Mouse (Mus musculus): ENCODE results near the gene Rai14. TPM values are rescaled to one million over a fixed set of nuclear protein-coding genes. Genes with fewer than 3 reads are reported as not detected.

The Rai14 gene
- total and polyA plus RNA-seq, 3 experiments = not detected

- no peaks in the 10 kb centered on the region for H3K27me3 ChIP-seq (ENCODE audit: control insufficient read depth in 1 of 2, insufficient read depth in 2 of 2, low read length in 2 of 2)
- no peaks in the 10 kb centered on the region for H3K9me3 ChIP-seq (replicated peaks; ENCODE audit: insufficient read depth, low read length)
- H3K4me3 ChIP-seq (ENCODE audit: control insufficient read depth in 1 of 2, insufficient read depth in 1 of 2, low read depth in 2 of 2, low read length in 2 of 2) = no peak overlapping the region
- no peaks in the 10 kb centered on the region for H3K4me1 ChIP-seq (ENCODE audit: control insufficient read depth in 1 of 2, insufficient read depth in 2 of 2, low read length in 2 of 2)
- no peak overlapping the region for H3K9ac ChIP-seq (ENCODE audit: control insufficient read depth, low read depth, low read length, poor library complexity, severe bottlenecking)
- no peak overlapping the region for H3K27ac ChIP-seq (ENCODE audit: control insufficient read depth, low read depth, low read length)
- H3K36me3 ChIP-seq (ENCODE audit: control insufficient read depth in 1 of 2, insufficient read depth in 2 of 2, low read length in 2 of 2) = no peaks in the 10 kb centered on the region
- H3K79me2 ChIP-seq (ENCODE audit: control insufficient read depth, insufficient read depth, low read length, poor library complexity) = no peaks in the 10 kb centered on the region
- TF ChIP-seq POLR2AphosphoS2 (IDR thresholded peaks at IDR 0.05; ENCODE audit: low read length) (no peak), MEF2A (IDR thresholded peaks at IDR 0.05; ENCODE audit: extremely low read depth, insufficient replicate concordance, low read depth, low read length, poor library complexity, severe bottlenecking) (no peak), SIN3A (IDR thresholded peaks at IDR 0.05; ENCODE audit: low read length) (no peak), E2F4 (IDR thresholded peaks at IDR 0.05; ENCODE audit: borderline replicate concordance, low read depth, low read length) (no peak), NRF1 (IDR thresholded peaks at IDR 0.05; ENCODE audit: insufficient read depth, low read depth, low read length, poor library complexity, severe bottlenecking) (no peak), MAZ (IDR thresholded peaks at IDR 0.05; ENCODE audit: low read depth, low read length) (no peak), MXI1 (IDR thresholded peaks at IDR 0.05; ENCODE audit: low read depth, low read length) (no peak), GABPA (IDR thresholded peaks at IDR 0.05; ENCODE audit: low read depth, low read length) (no peak), KAT2A (conservative IDR thresholded peaks at IDR 0.05; ENCODE audit: low read depth, low read length) (no peak), USF1 (IDR thresholded peaks at IDR 0.05; ENCODE audit: low read depth, low read length) (no peak), ETS1 (IDR thresholded peaks at IDR 0.05; ENCODE audit: low read depth, low read length) (no peak)
- no peak for DNase-seq (ENCODE audit: low read depth, low spot score)
Observed at GRCm38 (mm10) chr15:10715139-10715505, 698 bp upstream of the Rai14 start.

GRCm38 (mm10) chr15:10713626-10714316, 653 bp downstream of the Rai14 start:
- TF ChIP-seq MEF2A (IDR thresholded peaks at IDR 0.05; ENCODE audit: extremely low read depth, insufficient replicate concordance, low read depth, low read length, poor library complexity, severe bottlenecking) (no peak), ZC3H11A (IDR thresholded peaks at IDR 0.05; ENCODE audit: low read depth, low read length) (no peak), CHD2 (IDR thresholded peaks at IDR 0.05; ENCODE audit: low read length) (no peak), POLR2AphosphoS2 (IDR thresholded peaks at IDR 0.05; ENCODE audit: low read length) (no peak), ELF1 (IDR thresholded peaks at IDR 0.05; ENCODE audit: low read depth, low read length) (no peak), TAL1 (IDR thresholded peaks at IDR 0.05; ENCODE audit: low read length) (no peak), EP300 (IDR thresholded peaks at IDR 0.05; ENCODE audit: low read depth in 1 of 2, low read length in 2 of 2) (no peak), E2F4 (IDR thresholded peaks at IDR 0.05; ENCODE audit: borderline replicate concordance, low read depth, low read length) (no peak), CTCF (IDR thresholded peaks at IDR 0.05 in 2 of 3, conservative IDR thresholded peaks at IDR 0.05 in 1 of 3; ENCODE audit: control insufficient read depth in 1 of 3, insufficient read depth in 1 of 3, low read depth in 2 of 3, low read length in 3 of 3, poor library complexity in 1 of 3, severe bottlenecking in 1 of 3) (no peak), ZNF384 (IDR thresholded peaks at IDR 0.05; ENCODE audit: low read depth, low read length) (no peak)
- no peak overlapping the region for H3K9ac ChIP-seq (ENCODE audit: control insufficient read depth, low read depth, low read length, poor library complexity, severe bottlenecking)
- H3K4me3 ChIP-seq (ENCODE audit: control insufficient read depth in 1 of 2, insufficient read depth in 1 of 2, low read depth in 2 of 2, low read length in 2 of 2) = no peak overlapping the region
- H3K27ac ChIP-seq (ENCODE audit: control insufficient read depth, low read depth, low read length) = no peak overlapping the region
- H3K79me2 ChIP-seq (ENCODE audit: control insufficient read depth, insufficient read depth, low read length, poor library complexity) = no peaks in the 10 kb centered on the region
- DNase-seq (ENCODE audit: low read depth, low spot score) = no peak
- H3K36me3 ChIP-seq (ENCODE audit: control insufficient read depth in 1 of 2, insufficient read depth in 2 of 2, low read length in 2 of 2) = no peaks in the 10 kb centered on the region
- no peaks in the 10 kb centered on the region for H3K9me3 ChIP-seq (replicated peaks; ENCODE audit: insufficient read depth, low read length)
- no peaks in the 10 kb centered on the region for H3K27me3 ChIP-seq (ENCODE audit: control insufficient read depth in 1 of 2, insufficient read depth in 2 of 2, low read length in 2 of 2)
- no peaks in the 10 kb centered on the region for H3K4me1 ChIP-seq (ENCODE audit: control insufficient read depth in 1 of 2, insufficient read depth in 2 of 2, low read length in 2 of 2)

All from MEL (cell line).